8 mouse cellular contexts compared by ENCODE assay signal in the genomic region with DNA sequence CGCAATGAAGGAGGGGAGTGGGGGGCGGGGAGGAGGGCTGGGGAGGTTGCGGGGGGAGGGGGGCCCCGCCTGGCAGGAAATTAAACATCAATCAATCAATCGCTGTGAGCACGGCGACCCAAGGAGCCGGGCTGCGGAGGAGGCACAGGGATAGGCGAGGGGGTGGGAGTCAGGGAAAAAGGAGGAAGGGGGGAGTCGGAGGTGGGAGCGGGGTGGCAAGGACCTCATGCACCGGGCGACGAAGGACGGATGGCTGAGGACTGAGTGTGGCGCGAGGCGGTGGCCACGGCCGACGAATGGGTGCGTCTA. TPM values are rescaled to one million over a fixed set of nuclear protein-coding genes. Genes with fewer than 3 reads are reported as not detected.
DNase-seq lines count a peak whose midpoint lies in the region; ATAC-seq and TF ChIP-seq lines count a peak whose summit lies in the region.

No protein-coding gene starts in this region.

- H3K9ac ChIP-seq in heart, embryonic 11.5 days (ENCODE audit: low read depth, low read length) = peak overlapping the region; percentile 73
- H3K9ac ChIP-seq in ES-Bruce4 (ENCODE audit: low read depth, poor library complexity, severe bottlenecking) = peak overlapping the region; percentile 73
- H3K9ac ChIP-seq in forebrain, postnatal 0 days = peak overlapping the region; percentile 81
- H3K9ac ChIP-seq in liver, embryonic 16.5 days (ENCODE audit: low read depth, low read length) = no peak overlapping the region

- H3K4me2 ChIP-seq in heart, embryonic 11.5 days = peak overlapping the region; percentile 84
- peak overlapping the region; percentile 99 for H3K4me2 ChIP-seq in forebrain, postnatal 0 days (ENCODE audit: low read depth)
- H3K4me2 ChIP-seq in liver, embryonic 16.5 days (ENCODE audit: low read depth, low read length) = peak overlapping the region; percentile 73

- H3K36me3 ChIP-seq in heart, embryonic 11.5 days (ENCODE audit: control insufficient read depth, insufficient read depth, low read length) = no peaks in the 10 kb centered on the region
- H3K36me3 ChIP-seq in ES-Bruce4 (ENCODE audit: control insufficient read depth, insufficient read depth, low read length, poor library complexity, severe bottlenecking) = no peaks in the 10 kb centered on the region
- H3K36me3 ChIP-seq in forebrain, postnatal 0 days (ENCODE audit: insufficient read depth) = no peaks in the 10 kb centered on the region
- no peaks in the 10 kb centered on the region for H3K36me3 ChIP-seq in liver, embryonic 16.5 days (ENCODE audit: control insufficient read depth, insufficient read depth)

- no peak for TF ChIP-seq EP300 in ES-Bruce4 (IDR thresholded peaks at IDR 0.05; ENCODE audit: insufficient read depth, low read depth, low read length)

- no peaks in the 10 kb centered on the region for H3K9me3 ChIP-seq in heart, embryonic 11.5 days (replicated peaks; ENCODE audit: control insufficient read depth, low read length)
- H3K9me3 ChIP-seq in ES-Bruce4 (replicated peaks; ENCODE audit: control insufficient read depth, insufficient read depth, low read length, poor library complexity, severe bottlenecking) = no peaks in the 10 kb centered on the region
- no peaks in the 10 kb centered on the region for H3K9me3 ChIP-seq in forebrain, postnatal 0 days (ENCODE audit: low read length)
- H3K9me3 ChIP-seq in liver, embryonic 16.5 days (replicated peaks; ENCODE audit: control insufficient read depth, low read length) = no peaks in the 10 kb centered on the region

- no peak for DNase-seq in heart, postnatal 36 days
- peak; percentile 71 for DNase-seq in forebrain, postnatal 0 days
- no peak for DNase-seq in urinary bladder, adult 2 months (ENCODE audit: low spot score)
- DNase-seq in left cerebral cortex, adult 8-10 months (ENCODE audit: low spot score in 2 of 2) = no peak

- H3K27me3 ChIP-seq in heart, embryonic 11.5 days (ENCODE audit: control insufficient read depth, insufficient read depth, low read length) = peaks cover 54% of the 10 kb centered on the region
- H3K27me3 ChIP-seq in ES-Bruce4 (ENCODE audit: control insufficient read depth, insufficient read depth, low read length, poor library complexity, severe bottlenecking) = peaks cover 27% of the 10 kb centered on the region
- peaks cover 27% of the 10 kb centered on the region for H3K27me3 ChIP-seq in forebrain, postnatal 0 days (ENCODE audit: insufficient read depth, low read length)
- H3K27me3 ChIP-seq in liver, embryonic 16.5 days (ENCODE audit: control insufficient read depth, insufficient read depth, low read depth, low read length) = peaks cover 79% of the 10 kb centered on the region

- intact Hi-C loops in heart, postnatal 36 days (cut with DNase I) = loop anchor here (10.0 kb wide), 2 partner anchors 1017 to 1737 kb away; a partner anchor contains a TSS

- peak overlapping the region; percentile 65 for H3K4me3 ChIP-seq in heart, embryonic 11.5 days (ENCODE audit: low read depth, low read length)
- H3K4me3 ChIP-seq in ES-Bruce4 (ENCODE audit: low read depth, low read length) = peak overlapping the region; percentile 66
- H3K4me3 ChIP-seq in forebrain, postnatal 0 days (ENCODE audit: low read depth, low read length) = peak overlapping the region; percentile 75
- peak overlapping the region; percentile 62 for H3K4me3 ChIP-seq in liver, embryonic 16.5 days (ENCODE audit: low read depth, low read length)

- TF ChIP-seq CTCF in ES-Bruce4 (IDR thresholded peaks at IDR 0.05; ENCODE audit: low read depth, low read length) = no peak
- TF ChIP-seq CTCF in forebrain, postnatal 0 days (IDR thresholded peaks at IDR 0.05; ENCODE audit: low read depth) = no peak

- no peak overlapping the region; the same call in 1 of the 2 replicates for H3K27ac ChIP-seq in heart, embryonic 11.5 days (ENCODE audit: low read depth, low read length)
- no peak overlapping the region for H3K27ac ChIP-seq in ES-Bruce4 (ENCODE audit: insufficient read depth, low read length)
- H3K27ac ChIP-seq in forebrain, postnatal 0 days (ENCODE audit: low read depth, low read length) = peak overlapping the region; percentile 96
- H3K27ac ChIP-seq in liver, embryonic 16.5 days (ENCODE audit: low read length) = no peak overlapping the region

- ATAC-seq in heart, embryonic 11.5 days (replicated peaks; ENCODE audit: insufficient number of reproducible peaks, low FRiP score, low TSS enrichment) = peak; percentile 53; the same call in 1 of the 2 replicates
- peak; percentile 66 for ATAC-seq in forebrain, postnatal 0 days
- no peak for ATAC-seq in liver, embryonic 16.5 days (ENCODE audit: low read depth)
- no peak for ATAC-seq in activated CD4-positive, CD25-positive, alpha-beta regulatory T cell, adult 4 months

- TF ChIP-seq POLR2A in ES-Bruce4 (IDR thresholded peaks at IDR 0.05; ENCODE audit: insufficient read depth, low read length) = no peak

- H3K4me1 ChIP-seq in heart, embryonic 11.5 days (ENCODE audit: control insufficient read depth, insufficient read depth, low read length) = peaks cover 17% of the 10 kb centered on the region
- H3K4me1 ChIP-seq in ES-Bruce4 (ENCODE audit: control insufficient read depth, insufficient read depth, low read length) = peaks cover 2% of the 10 kb centered on the region
- no peaks in the 10 kb centered on the region for H3K4me1 ChIP-seq in forebrain, postnatal 0 days (ENCODE audit: insufficient read depth)
- no peaks in the 10 kb centered on the region; the same call in 1 of the 2 replicates for H3K4me1 ChIP-seq in liver, embryonic 16.5 days (ENCODE audit: control insufficient read depth, low read depth, low read length)

- WGBS in heart, embryonic 11.5 days (ENCODE audit: insufficient replicate concordance) = under 1% methylated on average over 21 of the region's 23 CpGs
- WGBS in forebrain, postnatal 0 days = under 1% methylated on average over 22 of the region's 23 CpGs
- WGBS in liver, embryonic 16.5 days (ENCODE audit: insufficient replicate concordance) = 0% methylated on average over 23 of the region's 23 CpGs

RNA-seq across cellular contexts. Expression of a gene that starts 6.6 kb away (rescaled TPM):
- 0.37 and 0.90 TPM in 2 replicates for polyA plus RNA-seq in heart, embryonic 11.5 days (2014; fragmentation: Nextera tagmentation; extraction: Ambion mirVana)
- total RNA-seq in heart, postnatal 36 days (2021) = under 1 TPM; 0.35 to 0.36 TPM
- polyA plus RNA-seq in ES-Bruce4 (2011; ENCODE audit: insufficient read depth, insufficient read length, low read depth, missing spikeins) = 5.2 and 5.5 TPM in 2 replicates
- total RNA-seq in forebrain, postnatal 0 days (2014; rRNA removed) = 57.1 and 106 TPM in 2 replicates
- 21.7 and 43.1 TPM in 2 replicates for polyA plus RNA-seq in forebrain, postnatal 0 days (2015; fragmentation: Nextera tagmentation; extraction: Ambion mirVana)
- 0.04 TPM in 2 replicates for polyA plus RNA-seq in liver, embryonic 16.5 days (2015; fragmentation: Nextera tagmentation; extraction: Ambion mirVana)
- 0.34 and 0.46 TPM in 2 replicates for polyA plus RNA-seq in urinary bladder, adult 2 months (2012; rRNA removed)
- under 1 TPM; 0.09 to 0.13 TPM for polyA plus RNA-seq in activated CD4-positive, CD25-positive, alpha-beta regulatory T cell, adult 4 months (2017; shearing (Covaris generic))
- 10 to 100 TPM; 56.2 to 62.9 (median 59.9) TPM for total RNA-seq in left cerebral cortex, adult 8-10 months (2022)

Comparison
In these comparisons a context has a peak if more than half of its experiments do, and no peak if none do; other contexts are left out.
1. ATAC-seq: peak in heart, embryonic 11.5 days (single experiment) and forebrain, postnatal 0 days (single experiment); none in liver, embryonic 16.5 days (single experiment) and activated CD4-positive, CD25-positive, alpha-beta regulatory T cell, adult 4 months (single experiment).
2. Peak in every context shown above with its lines, with median percentiles within 50 percentile points of each other: H3K4me2 ChIP-seq and H3K4me3 ChIP-seq.